Mouse (Mus musculus): ENCODE data around the gene Rhbdl1. TPM values are rescaled to one million over a fixed set of nuclear protein-coding genes. Genes with fewer than 3 reads are reported as not detected.

Rhbdl1 gene
- polyA plus RNA-seq, 1 experiment from 2014 or later = 5.7 TPM

DNA sequence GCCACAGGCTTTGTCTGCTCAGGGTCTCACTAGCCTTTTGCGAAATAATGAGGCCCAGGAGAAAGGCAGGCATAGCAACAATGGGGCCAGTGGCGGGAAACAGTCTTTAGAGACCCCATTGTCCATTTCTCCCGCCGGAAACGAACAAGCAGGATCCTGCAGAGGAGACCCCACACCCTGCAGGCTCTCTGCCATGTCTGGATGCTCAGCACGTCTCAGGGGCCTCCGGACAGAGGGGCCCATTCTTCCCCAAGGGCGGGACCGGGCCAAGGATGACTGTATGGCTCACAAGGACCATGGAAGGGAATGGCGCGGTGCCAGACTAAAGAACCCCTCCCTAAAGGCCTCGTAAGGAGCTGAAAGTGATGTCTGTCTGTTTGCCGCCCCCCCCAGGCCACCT, 42.9 kb downstream of the Rhbdl1 start:
- Histone ChIP-seq H3K4me3 (replicated peaks) (0 out of 2 replicates have a peak overlapping the region, but pooled peaks have one; percentile 82), H3K9me3 (no peaks in the 10 kb centered on the region), H3K4me1 (peaks cover 65% of the 10 kb centered on the region), H3K4me2 (peak overlapping the region; percentile 93), H3K27ac (peak overlapping the region; percentile 97), H3K27me3 (no peaks in the 10 kb centered on the region), H3K36me3 (replicated peaks) (peaks cover 7% of the 10 kb centered on the region), H3K9ac (peak overlapping the region; percentile 80)
- 0 out of 2 replicates have a peak, but pooled peaks have one; percentile 24 for ATAC-seq (ENCODE audit: low FRiP score)
- 10% methylated on average over 13 of the region's 13 CpGs for WGBS

- H3K4me1 ChIP-seq = peaks cover 65% of the 10 kb centered on the region
- peak within 1 kb of the TSS; percentile 81 for H3K9ac ChIP-seq
- H3K9me3 ChIP-seq = no peaks in the 10 kb centered on the region
- peak; percentile 42; the same call in 1 of the 2 replicates for ATAC-seq (ENCODE audit: low FRiP score)
- 2% methylated on average over 14 of the region's 14 CpGs for WGBS
- H3K27ac ChIP-seq = peak within 1 kb of the TSS; percentile 97
- H3K36me3 ChIP-seq (replicated peaks) = peaks cover 19% of the 10 kb centered on the region
- H3K27me3 ChIP-seq = no peaks in the 10 kb centered on the region
- peak within 1 kb of the TSS; percentile 65 for H3K4me3 ChIP-seq (replicated peaks)
- H3K4me2 ChIP-seq = peak within 1 kb of the TSS; percentile 93
Measured at GRCm38 (mm10) chr17:25792615-25793014, 44.5 kb downstream of the Rhbdl1 start, which contains the start of gene Fam173a. TSS of gene Fam173a (minus strand) at chr17:25792901.

GRCm38 (mm10) chr17:25791843-25792527, 45.1 kb downstream of the Rhbdl1 start:
- under 1% methylated on average over 45 of the region's 45 CpGs for WGBS
- Histone ChIP-seq H3K4me1 (peaks cover 59% of the 10 kb centered on the region), H3K36me3 (replicated peaks) (peaks cover 24% of the 10 kb centered on the region)

GRCm38 (mm10) chr17:25791320-25791842, 45.7 kb downstream of the Rhbdl1 start:
- Histone ChIP-seq H3K36me3 (replicated peaks) (peaks cover 24% of the 10 kb centered on the region), H3K9ac (peak overlapping the region; percentile 81), H3K4me3 (replicated peaks) (peak overlapping the region; percentile 65), H3K4me2 (peak overlapping the region; percentile 88), H3K4me1 (peaks cover 54% of the 10 kb centered on the region), H3K9me3 (no peaks in the 10 kb centered on the region), H3K27ac (peak overlapping the region; percentile 97), H3K27me3 (no peaks in the 10 kb centered on the region)
- WGBS = 28% methylated on average over 19 of the region's 19 CpGs
- no peak for ATAC-seq (ENCODE audit: low FRiP score)

More at GRCm38 (mm10) chr17:25791843-25792527, 45.1 kb downstream of the Rhbdl1 start:
- H3K27me3 ChIP-seq = no peaks in the 10 kb centered on the region
- H3K9me3 ChIP-seq = no peaks in the 10 kb centered on the region
- peak overlapping the region; percentile 65 for H3K4me3 ChIP-seq (replicated peaks)
- peak overlapping the region; percentile 97 for H3K27ac ChIP-seq
- peak overlapping the region; percentile 81 for H3K9ac ChIP-seq
- H3K4me2 ChIP-seq = peak overlapping the region; percentile 88
- peak; percentile 57 for ATAC-seq (ENCODE audit: low FRiP score)

GRCm38 (mm10) chr17:25786781-25787504, 50.2 kb downstream of the Rhbdl1 start:
- no peak for ATAC-seq (ENCODE audit: low FRiP score)
- Histone ChIP-seq H3K27ac (no peak overlapping the region), H3K36me3 (replicated peaks) (peaks cover 49% of the 10 kb centered on the region), H3K4me1 (peaks cover 38% of the 10 kb centered on the region), H3K9me3 (no peaks in the 10 kb centered on the region), H3K4me2 (no peak overlapping the region), H3K27me3 (no peaks in the 10 kb centered on the region), H3K9ac (no peak overlapping the region), H3K4me3 (replicated peaks) (no peak overlapping the region)
- WGBS = 92% methylated on average over 9 of the region's 9 CpGs

GRCm38 (mm10) chr17:25786280-25786679, 50.8 kb downstream of the Rhbdl1 start, which contains the start of gene Ccdc78:
TSS of gene Ccdc78 (plus strand) at chr17:25786580.
- no peaks in the 10 kb centered on the region for H3K9me3 ChIP-seq
- H3K27me3 ChIP-seq = no peaks in the 10 kb centered on the region
- whole genome bisulfite sequencing = 91% methylated on average over 3 of the region's 3 CpGs
- peak within 1 kb of the TSS; percentile 91 for H3K27ac ChIP-seq
- no peak for ATAC-seq (ENCODE audit: low FRiP score)
- peaks cover 33% of the 10 kb centered on the region for H3K4me1 ChIP-seq
- peak within 1 kb of the TSS; percentile 88 for H3K4me2 ChIP-seq
- H3K9ac ChIP-seq = peak within 1 kb of the TSS; percentile 73
- H3K4me3 ChIP-seq (replicated peaks) = peak within 1 kb of the TSS; percentile 65
- H3K36me3 ChIP-seq (replicated peaks) = peaks cover 56% of the 10 kb centered on the region

- H3K27me3 ChIP-seq = no peaks in the 10 kb centered on the region
- peak within 1 kb of the TSS; percentile 88 for H3K4me2 ChIP-seq
- peak within 1 kb of the TSS; percentile 73 for H3K9ac ChIP-seq
- H3K4me3 ChIP-seq (replicated peaks) = peak within 1 kb of the TSS; percentile 65
- peaks cover 62% of the 10 kb centered on the region for H3K36me3 ChIP-seq (replicated peaks)
- WGBS = under 1% methylated on average over 23 of the region's 23 CpGs
- ATAC-seq (ENCODE audit: low FRiP score) = peak; percentile 88
- H3K27ac ChIP-seq = peak within 1 kb of the TSS; percentile 91
- no peaks in the 10 kb centered on the region for H3K9me3 ChIP-seq
- H3K4me1 ChIP-seq = peaks cover 24% of the 10 kb centered on the region
Measured at GRCm38 (mm10) chr17:25785281-25785745, 51.8 kb downstream of the Rhbdl1 start, which contains the start of gene Haghl. TSS of gene Haghl (minus strand) at chr17:25785673.

Small RNA genes lying within 50 kb of the gene (microRNA-seq; reads per million reads assigned to microRNA genes)
- not detected for gene Mir3082

Other genes starting within 250 kb of the Rhbdl1 start
- gene Gng13, start 120.1 kb downstream of the Rhbdl1 start, polyA plus RNA-seq (2016; fragmentation: Nextera tagmentation; extraction: Ambion mirVana) = 1.7 and 1.9 TPM in 2 replicates
- 39.6 and 41.8 TPM in 2 replicates for gene Chtf18, start 109.9 kb downstream of the Rhbdl1 start, polyA plus RNA-seq (2016; fragmentation: Nextera tagmentation; extraction: Ambion mirVana)
- 18.0 and 19.6 TPM in 2 replicates for gene Rpusd1, start 109.6 kb downstream of the Rhbdl1 start, polyA plus RNA-seq (2016; fragmentation: Nextera tagmentation; extraction: Ambion mirVana)
- 0.18 TPM in 1 of 2 replicates, not detected in the other for gene Mslnl, start 101.3 kb downstream of the Rhbdl1 start, polyA plus RNA-seq (2016; fragmentation: Nextera tagmentation; extraction: Ambion mirVana)
- gene Msln, start 82.9 kb downstream of the Rhbdl1 start, polyA plus RNA-seq (2016; fragmentation: Nextera tagmentation; extraction: Ambion mirVana) = 0.28 and 0.50 TPM in 2 replicates
- gene Narfl, start 63.5 kb downstream of the Rhbdl1 start, polyA plus RNA-seq (2016; fragmentation: Nextera tagmentation; extraction: Ambion mirVana) = 25.6 and 26.0 TPM in 2 replicates
- gene Haghl, start 51.6 kb downstream of the Rhbdl1 start, polyA plus RNA-seq (2016; fragmentation: Nextera tagmentation; extraction: Ambion mirVana) = 99.1 and 100 TPM in 2 replicates
- gene Ccdc78, start 50.7 kb downstream of the Rhbdl1 start, polyA plus RNA-seq (2016; fragmentation: Nextera tagmentation; extraction: Ambion mirVana) = 0.32 and 0.69 TPM in 2 replicates
- gene Fam173a, start 44.4 kb downstream of the Rhbdl1 start, polyA plus RNA-seq (2016; fragmentation: Nextera tagmentation; extraction: Ambion mirVana) = 76.7 and 80.8 TPM in 2 replicates
- not detected in 2 replicates for gene AC134908.4, start 41.6 kb downstream of the Rhbdl1 start, polyA plus RNA-seq (2016; fragmentation: Nextera tagmentation; extraction: Ambion mirVana)
- 61.2 and 79.6 TPM in 2 replicates for gene Metrn, start 40.2 kb downstream of the Rhbdl1 start, polyA plus RNA-seq (2016; fragmentation: Nextera tagmentation; extraction: Ambion mirVana)
- gene Fbxl16, start 28.2 kb downstream of the Rhbdl1 start, polyA plus RNA-seq (2016; fragmentation: Nextera tagmentation; extraction: Ambion mirVana) = 21.0 and 23.7 TPM in 2 replicates
- gene Wdr24, start 13.7 kb downstream of the Rhbdl1 start, polyA plus RNA-seq (2016; fragmentation: Nextera tagmentation; extraction: Ambion mirVana) = 27.8 and 28.2 TPM in 2 replicates
- 65.7 and 69.5 TPM in 2 replicates for gene Jmjd8, start 8.4 kb downstream of the Rhbdl1 start, polyA plus RNA-seq (2016; fragmentation: Nextera tagmentation; extraction: Ambion mirVana)
- 284 and 288 TPM in 2 replicates for gene Stub1, start 3.9 kb downstream of the Rhbdl1 start, polyA plus RNA-seq (2016; fragmentation: Nextera tagmentation; extraction: Ambion mirVana)
- gene Gm20683, start 4.5 kb upstream of the Rhbdl1 start, polyA plus RNA-seq (2016; fragmentation: Nextera tagmentation; extraction: Ambion mirVana) = 2.5 and 3.3 TPM in 2 replicates
- gene Rhot2, start 7.6 kb upstream of the Rhbdl1 start, polyA plus RNA-seq (2016; fragmentation: Nextera tagmentation; extraction: Ambion mirVana) = 20.9 and 23.4 TPM in 2 replicates
- gene Wdr90, start 24.2 kb upstream of the Rhbdl1 start, polyA plus RNA-seq (2016; fragmentation: Nextera tagmentation; extraction: Ambion mirVana) = 38.2 and 41.1 TPM in 2 replicates
- gene Mcrip2, start 31.5 kb upstream of the Rhbdl1 start, polyA plus RNA-seq (2016; fragmentation: Nextera tagmentation; extraction: Ambion mirVana) = 7.7 and 9.8 TPM in 2 replicates
- gene Mettl26, start 37.8 kb upstream of the Rhbdl1 start, polyA plus RNA-seq (2016; fragmentation: Nextera tagmentation; extraction: Ambion mirVana) = 51.6 and 55.5 TPM in 2 replicates
- gene Wfikkn1, start 43.6 kb upstream of the Rhbdl1 start, polyA plus RNA-seq (2016; fragmentation: Nextera tagmentation; extraction: Ambion mirVana) = 0.66 and 0.79 TPM in 2 replicates
- gene Rab40c, start 82.4 kb upstream of the Rhbdl1 start, polyA plus RNA-seq (2016; fragmentation: Nextera tagmentation; extraction: Ambion mirVana) = 35.1 and 36.5 TPM in 2 replicates
- 51.4 and 53.0 TPM in 2 replicates for gene Pigq, start 107.6 kb upstream of the Rhbdl1 start, polyA plus RNA-seq (2016; fragmentation: Nextera tagmentation; extraction: Ambion mirVana)
- 0.09 and 0.72 TPM in 2 replicates for gene Nhlrc4, start 107.7 kb upstream of the Rhbdl1 start, polyA plus RNA-seq (2016; fragmentation: Nextera tagmentation; extraction: Ambion mirVana)
- gene A930017K11Rik, start 115.3 kb upstream of the Rhbdl1 start, polyA plus RNA-seq (2016; fragmentation: Nextera tagmentation; extraction: Ambion mirVana) = 0.08 and 0.13 TPM in 2 replicates
- 30.6 and 31.7 TPM in 2 replicates for gene Capn15, start 148.5 kb upstream of the Rhbdl1 start, polyA plus RNA-seq (2016; fragmentation: Nextera tagmentation; extraction: Ambion mirVana)
- gene Rab11fip3, start 232.3 kb upstream of the Rhbdl1 start, polyA plus RNA-seq (2016; fragmentation: Nextera tagmentation; extraction: Ambion mirVana) = 39.3 and 39.8 TPM in 2 replicates